11 mouse cellular contexts compared by ENCODE assay signal in the genomic region with DNA sequence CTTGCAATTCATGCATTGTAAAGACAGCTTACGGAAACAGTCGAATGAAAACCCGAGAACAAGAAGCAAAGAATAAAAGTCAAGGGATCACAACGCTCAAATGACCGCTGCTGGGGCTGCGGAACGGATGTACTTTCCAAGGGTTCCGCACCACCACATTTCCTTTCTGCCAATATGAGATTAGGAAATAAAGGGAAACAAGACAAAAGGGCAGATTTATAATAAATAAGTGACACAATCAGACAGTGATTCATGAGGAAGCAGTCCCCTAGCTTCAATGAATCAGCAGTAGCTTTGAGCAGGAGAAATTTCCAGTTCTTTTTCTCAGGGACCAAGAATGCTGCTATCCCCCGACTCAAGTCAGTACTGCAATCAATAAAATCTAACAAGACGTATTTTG. TPM values are rescaled to one million over a fixed set of nuclear protein-coding genes. Genes with fewer than 3 reads are reported as not detected.
A peak's percentile ranks its signal among the peaks of the same experiment; 100 is the strongest.
DNase-seq lines count a peak whose midpoint lies in the region; ATAC-seq and TF ChIP-seq lines count a peak whose summit lies in the region.
"Had no signal": no experiment of that assay in that cellular context is flagged by ENCODE, and none has a peak within 500 bp of the region (broad histone marks: within the 10 kb centered on the region; RNA-seq: fewer than 3 reads in every experiment).

No protein-coding gene starts in this region.

- no peaks in the 10 kb centered on the region for H3K4me1 ChIP-seq in liver, adult 2 months (ENCODE audit: control insufficient read depth, insufficient read depth, low read length)
- no peaks in the 10 kb centered on the region for H3K4me1 ChIP-seq in liver, embryonic 12.5 days
- H3K4me1 ChIP-seq: limb, embryonic 10.5 days had no signal

- ATAC-seq in liver, embryonic 12.5 days = no peak
- ATAC-seq in monocyte, adult 5-6 weeks (replicated peaks; ENCODE audit: insufficient number of reproducible peaks, low FRiP score, low TSS enrichment, poor library complexity, severe bottlenecking) = 0 out of 2 replicates have a peak, but pooled peaks have one; percentile 59

- no peaks in the 10 kb centered on the region for H3K9me3 ChIP-seq in liver, embryonic 12.5 days (replicated peaks)
- H3K9me3 ChIP-seq: limb, embryonic 10.5 days had no signal

- no peak for TF ChIP-seq POLR2A in liver, adult 2 months (IDR thresholded peaks at IDR 0.05; ENCODE audit: extremely low read depth, insufficient read depth, low read length)

- TF ChIP-seq CTCF in liver, adult 2 months (IDR thresholded peaks at IDR 0.05; ENCODE audit: low read depth, low read length) = no peak

- H3K4me2 ChIP-seq in liver, embryonic 12.5 days = no peak overlapping the region

- H3K27ac ChIP-seq in liver, adult 2 months (replicated peaks; ENCODE audit: insufficient read depth, low read depth, low read length) = no peak overlapping the region
- no peak overlapping the region for H3K27ac ChIP-seq in liver, embryonic 12.5 days
- H3K27ac ChIP-seq: limb, embryonic 10.5 days had no signal

- no peak overlapping the region for H3K4me3 ChIP-seq in liver, adult 2 months (ENCODE audit: insufficient read depth, low read depth, low read length)
- no peak overlapping the region for H3K4me3 ChIP-seq in liver, embryonic 12.5 days
- H3K4me3 ChIP-seq: limb, embryonic 10.5 days had no signal

- H3K9ac ChIP-seq in liver, adult 2 months (ENCODE audit: low read depth, low read length) = no peak overlapping the region
- H3K9ac ChIP-seq in liver, embryonic 12.5 days = no peak overlapping the region

- H3K36me3 ChIP-seq in liver, adult 2 months (ENCODE audit: control insufficient read depth, insufficient read depth, low read length) = no peaks in the 10 kb centered on the region
- H3K36me3 ChIP-seq in liver, embryonic 12.5 days = no peaks in the 10 kb centered on the region
- H3K36me3 ChIP-seq: limb, embryonic 10.5 days had no signal

- H3K79me2 ChIP-seq in liver, adult 2 months (ENCODE audit: control insufficient read depth, insufficient read depth, low read length) = no peaks in the 10 kb centered on the region

- H3K27me3 ChIP-seq in liver, adult 2 months (ENCODE audit: control insufficient read depth, insufficient read depth, low read length) = 0 out of 2 replicates have a peak, but pooled peaks cover 3% of the 10 kb centered on the region
- H3K27me3 ChIP-seq in liver, embryonic 12.5 days (replicated peaks) = peaks cover 15% of the 10 kb centered on the region; the same call in 1 of the 2 replicates

- 68% methylated on average over 10 of the region's 10 CpGs for WGBS in liver, adult 2 months
- WGBS in liver, embryonic 12.5 days (ENCODE audit: insufficient replicate concordance) = 63% methylated on average over 10 of the region's 10 CpGs

- peak; percentile 27 to 48 for DNase-seq in cerebellum, postnatal 14 days
- DNase-seq in cerebellum, adult 11-12 months = no peak
- peak; percentile 8 for DNase-seq in liver, adult 2 months (ENCODE audit: extremely low read depth, low read depth, low spot score)
- peak; percentile 13 to 35 for DNase-seq in kidney, postnatal 4 days
- no peak for DNase-seq in thymus, postnatal 10 days (ENCODE audit: low spot score in 2 of 2)
- no peak for DNase-seq in layer of hippocampus, adult 11-12 months (ENCODE audit: low spot score)
- DNase-seq: gastrocnemius, postnatal 25 days; right cerebral cortex, adult 18-20 months had no signal

RNA-seq across cellular contexts. Expression of a gene that starts 11.2 kb away (rescaled TPM):
- total RNA-seq in liver, adult 2 months (2014; rRNA removed) = 3.5 and 3.6 TPM in 2 replicates
- polyA plus RNA-seq in liver, adult 2 months (2012; rRNA removed) = 0.59 and 0.65 TPM in 2 replicates
- polyA plus RNA-seq in liver, embryonic 12.5 days (2016; fragmentation: Nextera tagmentation; extraction: Ambion mirVana) = 2.3 and 2.7 TPM in 2 replicates
- 6.1 to 23.8 TPM (median 10.6 TPM) in 3 replicates for total RNA-seq in monocyte, adult 5-6 weeks (2017)

RNA-seq across cellular contexts. Expression of a gene that starts 39.7 kb away (rescaled TPM):
- total RNA-seq in liver, adult 2 months (2014; rRNA removed) = 1.8 and 4.5 TPM in 2 replicates
- polyA plus RNA-seq in liver, adult 2 months (2012; rRNA removed) = 0.78 and 1.6 TPM in 2 replicates
- 3.4 and 4.4 TPM in 2 replicates for polyA plus RNA-seq in liver, embryonic 12.5 days (2016; fragmentation: Nextera tagmentation; extraction: Ambion mirVana)
- total RNA-seq in monocyte, adult 5-6 weeks (2017) = 0.43 to 1.1 TPM (median 0.87 TPM) in 3 replicates

RNA-seq across cellular contexts. Expression of a gene that starts 56.9 kb away (rescaled TPM):
- total RNA-seq in liver, adult 2 months (2014; rRNA removed) = 3.8 and 5.8 TPM in 2 replicates
- 4.5 and 5.2 TPM in 2 replicates for polyA plus RNA-seq in liver, adult 2 months (2012; rRNA removed)
- 8.9 and 10.1 TPM in 2 replicates for polyA plus RNA-seq in liver, embryonic 12.5 days (2016; fragmentation: Nextera tagmentation; extraction: Ambion mirVana)
- 1.9 to 4.9 TPM in 2 of 3 replicates, not detected in the other for total RNA-seq in monocyte, adult 5-6 weeks (2017)

Comparison
In these comparisons a context has a peak if more than half of its experiments do, and no peak if none do; other contexts are left out.
1. DNase-seq: peak in cerebellum, postnatal 14 days (2 of 2), liver, adult 2 months (single experiment) and kidney, postnatal 4 days (2 of 2); none in cerebellum, adult 11-12 months (single experiment), thymus, postnatal 10 days (0 of 2) and layer of hippocampus, adult 11-12 months (single experiment).